Mouse (Mus musculus): ENCODE results near the gene Serinc4.
"Not testable (repeated sequence)": the region's sequence is repeated elsewhere in the genome, so short reads cannot be mapped to it uniquely, and the experiment has no call there.

The Serinc4 gene

GRCm38 (mm10) chr2:121456692-121457642 lies at the start of gene Serinc4:
TSS of gene Serinc4 (minus strand) at chr2:121456781.
- DNase-seq (ENCODE audit: low spot score in 2 of 2) = peak; percentile 74 to 83

GRCm38 (mm10) chr2:121501550-121501949 lies 45.0 kb upstream of the Serinc4 start:
- not testable (repeated sequence) for DNase-seq (ENCODE audit: low spot score in 2 of 2)

GRCm38 (mm10) chr2:121484403-121484802 lies 27.8 kb upstream of the Serinc4 start:
- not testable (repeated sequence) for DNase-seq (ENCODE audit: low spot score in 2 of 2)

GRCm38 (mm10) chr2:121483576-121483975 lies 27.0 kb upstream of the Serinc4 start:
- DNase-seq (ENCODE audit: low spot score in 2 of 2) = no peak

- not testable (repeated sequence) for DNase-seq (ENCODE audit: low spot score in 2 of 2)
These were observed 24.3 kb upstream of the Serinc4 start for GRCm38 (mm10) chr2:121480916-121481315.

- DNase-seq (ENCODE audit: low spot score in 2 of 2) = peak in 1 of 2 experiments; percentile 35
These were observed 23.9 kb upstream of the Serinc4 start for GRCm38 (mm10) chr2:121480498-121480897.

- no peak for DNase-seq (ENCODE audit: low spot score in 2 of 2)
These were observed 21.1 kb upstream of the Serinc4 start for GRCm38 (mm10) chr2:121477491-121478266.

- DNase-seq (ENCODE audit: low spot score in 2 of 2) = not testable (repeated sequence)
These were observed 18.7 kb upstream of the Serinc4 start for GRCm38 (mm10) chr2:121475306-121475705.

- no peak for DNase-seq (ENCODE audit: low spot score in 2 of 2)
These were observed 17.6 kb upstream of the Serinc4 start for GRCm38 (mm10) chr2:121474180-121474535.

GRCm38 (mm10) chr2:121473301-121474179 lies 17.0 kb upstream of the Serinc4 start, which contains the start of gene Mfap1b:
TSS of gene Mfap1b (minus strand) at chr2:121474067.
- peak; percentile 54 to 63 for DNase-seq (ENCODE audit: low spot score in 2 of 2)

- not testable (repeated sequence) for DNase-seq (ENCODE audit: low spot score in 2 of 2)
These were observed 16.2 kb upstream of the Serinc4 start for GRCm38 (mm10) chr2:121472783-121473182.

GRCm38 (mm10) chr2:121468982-121469381 lies 12.4 kb upstream of the Serinc4 start:
- DNase-seq (ENCODE audit: low spot score in 2 of 2) = not testable (repeated sequence)

- no peak for DNase-seq (ENCODE audit: low spot score in 2 of 2)
These were observed 3.5 kb upstream of the Serinc4 start for GRCm38 (mm10) chr2:121460071-121460470.

- DNase-seq (ENCODE audit: low spot score in 2 of 2) = no peak
These were observed 1.0 kb downstream of the Serinc4 start for GRCm38 (mm10) chr2:121455534-121455933.

- no peak for DNase-seq (ENCODE audit: low spot score in 2 of 2)
These were observed 2.7 kb downstream of the Serinc4 start for GRCm38 (mm10) chr2:121453917-121454316.

GRCm38 (mm10) chr2:121452990-121453389 lies 3.6 kb downstream of the Serinc4 start, which contains the start of gene Hypk:
TSS of gene Hypk (plus strand) at chr2:121453290.
- DNase-seq (ENCODE audit: low spot score in 2 of 2) = no peak

GRCm38 (mm10) chr2:121452361-121452760 lies 4.2 kb downstream of the Serinc4 start:
- no peak for DNase-seq (ENCODE audit: low spot score in 2 of 2)

- peak in 1 of 2 experiments; percentile 23 for DNase-seq (ENCODE audit: low spot score in 2 of 2)
These were observed 6.5 kb downstream of the Serinc4 start for GRCm38 (mm10) chr2:121450093-121450492.

- DNase-seq (ENCODE audit: low spot score in 2 of 2) = no peak
These were observed 7.0 kb downstream of the Serinc4 start for GRCm38 (mm10) chr2:121449545-121450011.

- peak; percentile 98 for DNase-seq (ENCODE audit: low spot score in 2 of 2)
These were observed 7.6 kb downstream of the Serinc4 start, which contains the start of gene Serf2 for GRCm38 (mm10) chr2:121448739-121449535. TSS of gene Serf2 (plus strand) at chr2:121449195.
